Mouse (Mus musculus) erythroblast, embryonic 14.5 days (primary cell): ENCODE data around the gene Prelid1.

Experiments used
- GATA1 ChIP-seq: IDR thresholded peaks from 2 replicates; pipeline ENCODE4 v1.6.1; 2012; ENCODE audit warnings: low read length, inconsistent platforms, mixed read lengths
- TAL1 ChIP-seq: IDR thresholded peaks from 3 replicates; pipeline ENCODE4 v1.6.1; 2012; ENCODE audit warnings: low read length, inconsistent platforms, mixed read lengths

GRCm38 (mm10) chr13:55342469-55342868 lies 22.2 kb downstream of the Prelid1 start:
- TF ChIP-seq TAL1 (no peak), GATA1 (no peak)
